ENCODE assay signal across 19 mouse cellular contexts in genomic region chr9:52105423-52105822, GRCm38 (mm10). TPM values are rescaled to one million over a fixed set of nuclear protein-coding genes. Genes with fewer than 3 reads are reported as not detected.
DNase-seq lines count a peak whose midpoint lies in the region; TF ChIP-seq lines count a peak whose summit lies in the region.
"Had no signal": no experiment of that assay in that cellular context is flagged by ENCODE, and none has a peak within 500 bp of the region (broad histone marks: within the 10 kb centered on the region; RNA-seq: fewer than 3 reads in every experiment).

No protein-coding gene starts in this region.

- H3K27ac ChIP-seq in liver, adult 2 months (replicated peaks; ENCODE audit: insufficient read depth, low read depth, low read length), result peak overlapping the region; percentile 25; the same call in 1 of the 2 replicates
- H3K27ac ChIP-seq: gastrocnemius, adult 2 months; heart, embryonic 13.5 days; hindbrain, embryonic 14.5 days; left cerebral cortex, adult 2 months; liver, embryonic 13.5 days; neural tube, embryonic 12.5 days had no signal

- H3K36me3 ChIP-seq in liver, adult 2 months (ENCODE audit: control insufficient read depth, insufficient read depth, low read length), result no peaks in the 10 kb centered on the region
- H3K36me3 ChIP-seq: liver, embryonic 13.5 days had no signal

- whole genome bisulfite sequencing in liver, adult 2 months, result 47% methylated on average over 6 of the region's 6 CpGs

- H3K4me3 ChIP-seq in liver, adult 2 months (ENCODE audit: insufficient read depth, low read depth, low read length), result no peak overlapping the region
- H3K4me3 ChIP-seq: gastrocnemius, adult 2 months; heart, embryonic 13.5 days; left cerebral cortex, adult 2 months; liver, embryonic 13.5 days; neural tube, embryonic 12.5 days had no signal

- peak; percentile 68 for DNase-seq in liver, adult 2 months (ENCODE audit: extremely low read depth, low read depth, low spot score)
- no peak for DNase-seq in liver
- peak; percentile 56 for DNase-seq in 3134 (ENCODE audit: extremely low read depth, insufficient read length, low spot score)
- DNase-seq in Muller cell, postnatal 12 days (ENCODE audit: inconsistent ontology term), result peak; percentile 81
- DNase-seq in adrenal gland, postnatal 14 days, result peak; percentile 78
- no peak for DNase-seq in thymus, postnatal 10 days (ENCODE audit: low spot score in 2 of 2)
- no peak for DNase-seq in left cerebral cortex, postnatal 36 days (ENCODE audit: low spot score in 2 of 2)
- DNase-seq in natural killer cell, adult 2 months (ENCODE audit: low spot score in 2 of 2), result no peak
- DNase-seq: cerebellum, adult 2 months; gastrocnemius, adult 2 months; heart, adult 18-20 months; kidney, adult 9 months; kidney, postnatal 25 days; liver, embryonic 13.5 days; thymus, adult 18-20 months had no signal

- H3K79me2 ChIP-seq in liver, adult 2 months (ENCODE audit: control insufficient read depth, insufficient read depth, low read length), result no peaks in the 10 kb centered on the region

- no peak for TF ChIP-seq CTCF in liver, adult 2 months (IDR thresholded peaks at IDR 0.05; ENCODE audit: low read depth, low read length)

- no peak for TF ChIP-seq POLR2A in liver, adult 2 months (IDR thresholded peaks at IDR 0.05; ENCODE audit: extremely low read depth, insufficient read depth, low read length)

- no peak overlapping the region for H3K9ac ChIP-seq in liver, adult 2 months (ENCODE audit: low read depth, low read length)
- H3K9ac ChIP-seq: heart, embryonic 13.5 days; hindbrain, embryonic 14.5 days; liver, embryonic 13.5 days; neural tube, embryonic 12.5 days had no signal

- no peaks in the 10 kb centered on the region for H3K27me3 ChIP-seq in liver, adult 2 months (ENCODE audit: control insufficient read depth, insufficient read depth, low read length)
- H3K27me3 ChIP-seq: heart, embryonic 13.5 days; liver, embryonic 13.5 days; neural tube, embryonic 12.5 days had no signal

- intact Hi-C loops in left cerebral cortex, postnatal 36 days (cut with DNase I), result no loop called here

- peaks cover 25% of the 10 kb centered on the region for H3K4me1 ChIP-seq in liver, adult 2 months (ENCODE audit: control insufficient read depth, insufficient read depth, low read length)
- H3K4me1 ChIP-seq: neural tube, embryonic 12.5 days had no signal

RNA-seq across cellular contexts. Expression of gene Rdx, which starts 58.5 kb away (rescaled TPM):
- 167 TPM in 2 replicates for total RNA-seq in liver, adult 2 months (2014; rRNA removed)
- polyA plus RNA-seq in liver, adult 2 months (2012; rRNA removed), result 30.5 and 32.7 TPM in 2 replicates
- 122 and 131 TPM in 2 replicates for total RNA-seq in adrenal gland, postnatal 14 days (2021)
- total RNA-seq in left cerebral cortex, postnatal 36 days (2021), result 10 to 100 TPM; 43.3 to 46.4 TPM

Comparison
In these comparisons a context has a peak if more than half of its experiments do, and no peak if none do; other contexts are left out.
1. DNase-seq: peak in liver, adult 2 months (single experiment), 3134 (single experiment), Muller cell, postnatal 12 days (single experiment) and adrenal gland, postnatal 14 days (single experiment); none in liver (single experiment), thymus, postnatal 10 days (0 of 2), left cerebral cortex, postnatal 36 days (0 of 2) and natural killer cell, adult 2 months (0 of 2).